Mouse (Mus musculus): ENCODE measurements around the gene E030025P04Rik.
A peak's percentile ranks its signal among the peaks of the same experiment; 100 is the strongest.

Gene E030025P04Rik

GRCm38 (mm10) chr11:109144236-109144635 is at the start of gene E030025P04Rik:
Gene E030025P04Rik (minus strand): TSS chr11:109144369.
- DNase-seq = no peak

- peak; percentile 61 for DNase-seq
Measured at GRCm38 (mm10) chr11:109192673-109193557, 48.7 kb upstream of the E030025P04Rik start.

GRCm38 (mm10) chr11:109188235-109188634 is 44.1 kb upstream of the E030025P04Rik start:
- no peak for DNase-seq

GRCm38 (mm10) chr11:109187631-109188184 is 43.5 kb upstream of the E030025P04Rik start:
- DNase-seq = no peak

- no peak for DNase-seq
Measured at GRCm38 (mm10) chr11:109181118-109181517, 36.9 kb upstream of the E030025P04Rik start.

GRCm38 (mm10) chr11:109180290-109180689 is 36.1 kb upstream of the E030025P04Rik start:
- DNase-seq = no peak

- peak; percentile 34 for DNase-seq
Measured at GRCm38 (mm10) chr11:109178788-109179518, 34.8 kb upstream of the E030025P04Rik start.

- no peak for DNase-seq
Measured at GRCm38 (mm10) chr11:109175376-109175969, 31.3 kb upstream of the E030025P04Rik start.

GRCm38 (mm10) chr11:109172224-109172623 is 28.1 kb upstream of the E030025P04Rik start:
- no peak for DNase-seq

GRCm38 (mm10) chr11:109170771-109171170 is 26.6 kb upstream of the E030025P04Rik start:
- no peak for DNase-seq

- no peak for DNase-seq
Measured at GRCm38 (mm10) chr11:109157694-109158093, 13.5 kb upstream of the E030025P04Rik start.

GRCm38 (mm10) chr11:109144890-109145341 is 747 bp upstream of the E030025P04Rik start:
- DNase-seq = no peak

GRCm38 (mm10) chr11:109126482-109126881 is 17.7 kb downstream of the E030025P04Rik start:
- no peak for DNase-seq

GRCm38 (mm10) chr11:109125451-109125850 is 18.7 kb downstream of the E030025P04Rik start:
- DNase-seq = peak; percentile 3

GRCm38 (mm10) chr11:109124284-109124683 is 19.9 kb downstream of the E030025P04Rik start:
- no peak for DNase-seq

- no peak for DNase-seq
Measured at GRCm38 (mm10) chr11:109109826-109110346, 34.3 kb downstream of the E030025P04Rik start.

- no peak for DNase-seq
Measured at GRCm38 (mm10) chr11:109109056-109109455, 35.1 kb downstream of the E030025P04Rik start.

- DNase-seq = no peak
Measured at GRCm38 (mm10) chr11:109107518-109108205, 36.5 kb downstream of the E030025P04Rik start.

GRCm38 (mm10) chr11:109106751-109107150 is 37.4 kb downstream of the E030025P04Rik start:
- DNase-seq = no peak

GRCm38 (mm10) chr11:109106181-109106580 is 38.0 kb downstream of the E030025P04Rik start:
- DNase-seq = no peak

- no peak for DNase-seq
Measured at GRCm38 (mm10) chr11:109103386-109103785, 40.8 kb downstream of the E030025P04Rik start.

GRCm38 (mm10) chr11:109102646-109103045 is 41.5 kb downstream of the E030025P04Rik start:
- DNase-seq = no peak

Measured in layer of hippocampus, adult 9-11 months (tissue).